Mouse (Mus musculus): ENCODE measurements around the gene BC035044.
"Not testable (repeated sequence)": the region's sequence is repeated elsewhere in the genome, so short reads cannot be mapped to it uniquely, and the experiment has no call there.

Gene BC035044

DNA sequence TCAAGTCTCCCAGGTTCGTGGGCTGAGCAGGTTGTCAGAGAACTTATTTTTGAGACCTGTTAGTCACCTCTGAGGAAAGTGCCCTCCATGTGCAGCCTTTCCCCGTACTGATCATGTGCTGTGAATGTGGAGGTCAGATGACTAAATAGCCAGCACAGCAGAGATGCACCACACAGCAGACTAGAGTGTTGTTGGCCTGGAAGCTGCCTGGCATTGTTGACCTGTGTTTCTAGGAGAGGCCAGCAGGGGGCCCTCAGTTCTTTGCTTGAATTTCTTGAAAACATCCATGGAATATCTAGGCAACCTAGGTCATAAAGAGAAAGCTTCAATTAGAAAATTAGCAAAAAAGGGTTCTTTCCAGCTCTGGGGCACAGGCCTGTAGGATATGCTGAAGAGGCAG, 41.0 kb downstream of the BC035044 start:
- peak; percentile 65 for DNase-seq

GRCm38 (mm10) chr6:128847401-128847800, 43.5 kb downstream of the BC035044 start:
- no peak for DNase-seq

GRCm38 (mm10) chr6:128845998-128846542, 44.9 kb downstream of the BC035044 start:
- no peak for DNase-seq

- peak; percentile 92 for DNase-seq
These were observed 45.5 kb downstream of the BC035044 start for GRCm38 (mm10) chr6:128845319-128845979.

- DNase-seq = no peak
These were observed 46.3 kb downstream of the BC035044 start for GRCm38 (mm10) chr6:128844586-128845080.

- no peak for DNase-seq
These were observed 46.8 kb downstream of the BC035044 start for GRCm38 (mm10) chr6:128844131-128844530.

GRCm38 (mm10) chr6:128843479-128843992, 47.4 kb downstream of the BC035044 start:
- DNase-seq = peak; percentile 92

- DNase-seq = peak; percentile 93
These were observed 47.9 kb downstream of the BC035044 start for GRCm38 (mm10) chr6:128842945-128843478.

DNA sequence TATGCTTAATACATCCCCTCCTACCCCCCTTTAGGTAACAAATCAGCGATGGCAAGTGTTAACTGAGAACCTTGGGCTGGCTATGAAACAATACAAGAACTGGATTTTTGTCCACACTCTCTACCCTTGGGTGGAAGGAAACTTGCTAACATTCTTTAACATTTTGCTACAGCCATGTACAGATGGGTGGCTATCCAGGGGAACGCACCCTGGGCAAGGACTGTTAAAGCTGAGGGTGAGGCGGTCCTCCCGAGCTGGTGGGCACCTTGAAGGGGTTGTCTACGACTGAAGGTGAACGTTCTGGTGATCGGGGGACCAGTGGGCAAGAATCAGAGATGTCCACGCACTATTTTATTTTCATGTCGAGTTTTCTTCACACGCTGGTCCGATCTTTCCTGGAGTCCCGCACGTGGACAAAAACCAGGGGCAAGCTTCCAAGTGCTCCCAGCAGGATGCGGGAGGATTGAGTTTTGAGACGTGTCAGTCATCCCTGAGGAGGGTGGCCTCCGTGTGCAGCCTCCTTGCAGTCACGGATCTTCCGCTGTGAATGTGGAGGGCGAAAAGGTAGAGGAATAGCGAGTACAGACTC, 48.5 kb downstream of the BC035044 start:
- no peak for DNase-seq

DNA sequence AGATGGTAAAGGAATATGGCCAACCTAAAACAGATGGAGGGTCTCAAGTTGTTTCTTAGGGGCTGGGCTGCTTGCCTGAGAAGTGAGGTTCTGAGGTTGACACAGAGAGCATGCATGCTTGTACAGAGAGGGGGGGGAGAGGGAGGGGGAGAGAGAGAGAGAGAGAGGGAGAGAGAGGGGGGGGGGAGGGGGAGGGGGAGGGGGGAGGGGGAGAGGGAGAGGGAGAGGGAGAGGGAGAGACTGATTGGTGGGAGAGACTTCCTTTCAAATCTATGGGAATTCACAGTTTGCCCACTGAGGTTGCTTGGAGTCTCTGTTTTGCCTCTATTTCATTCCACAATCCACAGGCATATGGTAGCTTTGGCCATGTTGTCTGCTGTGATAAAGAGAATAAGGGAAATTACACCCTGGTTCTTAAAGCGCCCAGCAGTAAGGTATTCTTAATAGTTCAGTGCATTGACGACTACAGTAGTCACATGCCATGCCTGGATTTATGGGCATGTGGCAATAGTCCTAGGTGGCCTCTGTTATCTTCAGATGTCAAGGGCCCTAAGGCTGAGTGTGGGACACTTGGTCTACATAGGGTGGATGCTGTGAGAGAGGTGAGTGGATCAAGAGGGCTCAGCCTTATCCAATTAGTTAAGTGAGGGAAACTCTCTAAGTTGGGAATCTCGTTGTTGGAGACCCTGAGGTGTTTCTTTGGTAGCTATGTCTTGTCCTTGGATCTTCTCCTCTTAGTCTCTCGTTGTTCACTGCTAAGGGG, 49.4 kb downstream of the BC035044 start:
- DNase-seq = no peak

- DNase-seq = not testable (repeated sequence)
These were observed 50.3 kb downstream of the BC035044 start for GRCm38 (mm10) chr6:128840669-128841068.

DNA sequence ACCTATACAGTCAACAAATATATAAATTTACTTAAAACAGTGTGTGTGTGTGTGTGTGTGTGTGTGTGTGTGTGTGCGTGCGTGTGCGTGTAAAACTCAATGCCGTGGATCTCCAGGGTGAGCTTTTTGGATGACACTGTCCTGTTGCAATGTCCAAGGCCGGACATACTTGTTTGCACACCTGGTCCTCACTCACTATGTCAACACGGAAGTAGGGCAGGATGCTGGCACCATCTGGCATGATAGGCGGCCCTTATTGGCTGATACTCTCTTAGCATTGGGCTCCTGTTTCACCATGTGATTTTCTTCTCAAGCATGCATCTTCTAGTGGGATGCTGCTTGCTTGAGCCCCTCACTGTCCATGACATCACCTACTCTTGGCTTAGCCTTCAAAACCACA, 51.0 kb downstream of the BC035044 start:
- no peak for DNase-seq

DNA sequence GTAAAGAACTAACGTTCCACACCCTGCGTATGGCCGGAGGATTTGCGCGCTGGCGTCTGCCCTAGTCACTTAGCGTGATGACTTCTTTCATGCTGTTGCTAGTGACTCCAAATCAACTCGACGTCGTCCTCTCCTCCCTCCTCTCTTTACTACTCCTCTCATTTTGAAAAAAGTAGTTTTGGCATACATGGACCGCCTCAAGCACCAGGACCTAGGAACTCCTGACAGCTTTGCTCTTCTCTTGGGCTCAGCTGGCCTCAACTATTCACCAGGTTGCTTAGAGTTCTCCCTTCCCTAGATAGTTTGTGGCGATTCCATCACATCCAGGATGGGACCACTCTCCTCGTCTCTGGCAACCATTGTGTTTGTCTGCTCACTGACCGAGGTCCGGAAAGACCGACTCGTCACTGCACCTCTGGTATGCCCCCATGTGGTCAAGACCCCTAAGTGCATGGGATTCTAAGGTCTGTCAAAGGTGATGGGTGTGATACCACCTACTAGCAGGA, 51.6 kb downstream of the BC035044 start:
- peak; percentile 88 for DNase-seq

DNA sequence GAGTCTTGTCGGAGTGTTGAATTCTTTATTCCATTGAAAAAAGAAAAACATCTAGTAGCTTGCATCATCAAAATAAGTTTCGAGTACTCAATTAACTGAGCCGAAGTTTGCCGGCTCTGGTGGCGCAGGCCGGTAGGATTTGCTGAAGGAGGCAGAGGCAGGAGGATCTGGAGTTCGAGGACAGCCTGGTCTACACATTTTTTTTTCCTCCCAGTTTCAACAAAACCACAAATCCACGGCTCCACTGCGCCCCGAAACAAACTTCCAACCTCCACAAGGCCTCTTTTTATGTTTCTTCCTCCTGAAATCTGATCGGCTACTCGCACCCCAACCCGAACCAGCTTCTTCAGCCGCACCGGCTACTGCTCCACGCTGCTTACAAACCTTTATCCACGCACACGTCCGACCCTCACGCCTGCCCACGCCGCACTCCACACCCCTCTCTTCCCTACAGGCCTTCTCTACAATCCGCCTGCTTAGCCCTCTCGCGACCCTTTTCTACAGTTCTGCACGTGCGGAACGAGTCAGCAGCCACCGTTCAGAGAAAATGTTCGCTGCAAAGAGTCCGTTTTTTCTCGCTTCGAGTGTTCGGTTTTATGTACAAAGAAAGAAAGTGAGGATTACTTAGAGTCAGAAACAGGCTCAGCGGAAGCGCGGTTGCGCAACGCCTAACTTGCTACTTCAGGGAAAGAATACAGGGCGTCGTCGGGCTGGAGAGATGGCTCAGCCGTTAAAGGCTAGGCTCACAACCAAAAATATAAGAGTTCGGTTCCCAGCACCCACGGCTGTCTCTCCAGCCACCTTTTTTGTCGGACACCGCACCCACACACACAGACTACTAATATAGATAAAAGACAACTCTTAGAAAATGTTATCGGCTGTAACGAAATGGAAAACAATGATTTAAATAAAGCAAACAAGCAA, 52.3 kb downstream of the BC035044 start:
- DNase-seq = peak; percentile 93

GRCm38 (mm10) chr6:128837454-128838341, 53.2 kb downstream of the BC035044 start:
- no peak for DNase-seq

DNA sequence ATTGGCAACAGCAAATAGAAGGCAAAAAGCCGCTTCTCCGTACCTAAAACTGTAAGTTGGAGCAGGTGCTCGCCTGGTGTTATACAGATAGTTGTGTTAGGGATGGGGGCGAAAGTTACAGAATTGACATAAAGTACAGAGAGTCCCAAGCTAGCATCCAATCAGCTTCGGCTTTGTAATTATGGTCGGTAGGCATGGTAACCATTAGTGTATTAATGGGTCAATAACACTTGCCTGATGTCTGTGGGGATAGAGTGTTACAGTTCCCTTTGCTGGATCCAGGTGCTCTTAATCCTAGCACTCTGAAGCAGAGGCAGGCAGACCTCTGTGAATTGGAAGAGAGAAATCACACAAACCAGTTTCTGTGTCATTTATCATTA, 54.0 kb downstream of the BC035044 start:
- DNase-seq = no peak

DNA sequence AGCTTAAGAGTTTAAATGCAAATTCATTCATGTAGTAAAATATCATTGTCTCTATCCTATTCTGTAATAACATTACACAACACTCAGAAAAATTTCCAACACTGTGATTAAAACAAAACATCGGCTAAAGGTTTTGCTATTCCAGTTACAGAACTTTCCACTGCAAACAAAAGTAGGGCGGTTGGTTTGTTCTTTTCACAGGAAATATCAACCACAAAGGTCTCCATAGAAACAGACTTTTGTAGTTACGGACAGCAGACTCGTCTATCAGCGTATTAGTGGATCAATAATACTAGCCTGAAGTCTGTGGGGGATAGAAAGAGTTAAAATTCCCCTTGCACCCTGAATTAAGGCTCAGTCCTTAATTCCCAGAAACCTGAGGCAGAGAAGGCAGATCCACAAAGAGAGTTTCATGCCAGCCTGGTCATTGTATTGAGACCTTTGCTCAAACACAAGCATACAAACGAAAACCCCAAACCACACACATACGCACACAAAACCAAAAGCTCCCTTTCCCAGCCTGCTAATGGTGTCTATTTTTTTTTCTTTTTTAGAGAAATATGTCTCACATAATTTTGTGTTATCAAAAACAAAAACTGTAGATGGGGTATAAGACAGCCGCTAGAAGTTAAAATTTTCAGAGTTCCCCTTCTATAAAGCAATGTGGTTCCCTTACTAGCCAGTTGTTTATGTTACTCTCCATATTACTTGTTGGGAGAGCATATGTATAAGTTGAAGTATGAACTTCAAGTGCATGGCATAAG, 54.6 kb downstream of the BC035044 start:
- no peak for DNase-seq

- DNase-seq = no peak
These were observed 55.4 kb downstream of the BC035044 start for GRCm38 (mm10) chr6:128835571-128835970.

DNA sequence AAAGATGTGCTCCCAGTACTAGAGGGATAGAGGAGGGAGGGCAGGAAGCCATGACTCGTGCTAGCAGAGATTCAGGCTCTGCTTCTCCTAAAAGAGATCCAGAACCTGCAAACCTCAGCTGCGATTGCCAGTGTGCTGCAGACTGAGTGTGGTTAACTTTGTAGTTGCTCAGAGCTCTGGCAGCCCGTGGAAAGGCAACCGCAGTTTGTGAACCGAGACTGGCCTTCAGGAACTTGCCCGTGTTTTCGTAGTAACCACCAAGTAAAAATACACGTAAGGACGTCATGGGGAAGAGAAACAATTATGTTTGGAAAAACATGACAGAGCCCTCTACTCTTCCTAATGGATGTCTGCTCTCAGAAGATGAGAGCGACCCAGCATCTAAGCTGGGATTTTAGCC, 57.9 kb downstream of the BC035044 start:
- DNase-seq = no peak

GRCm38 (mm10) chr6:128829837-128830236, 61.1 kb downstream of the BC035044 start:
- DNase-seq = no peak
